Mouse (Mus musculus) cerebellum, adult (tissue): ENCODE results near the gene Sod1.
A peak's percentile ranks its signal among the peaks of the same experiment; 100 is the strongest.
"Not testable (repeated sequence)": the region's sequence is repeated elsewhere in the genome, so short reads cannot be mapped to it uniquely, and the experiment has no call there.

Experiments
- ATAC-seq: cut with Nextera tagmentation; 2 replicates; pipeline ENCODE4 v1.9.2; 2017; ENCODE audit warnings: mild to moderate bottlenecking, moderate library complexity, mixed read lengths; ENCODE audit not compliant: insufficient number of reproducible peaks, low FRiP score, low TSS enrichment

Gene Sod1

DNA sequence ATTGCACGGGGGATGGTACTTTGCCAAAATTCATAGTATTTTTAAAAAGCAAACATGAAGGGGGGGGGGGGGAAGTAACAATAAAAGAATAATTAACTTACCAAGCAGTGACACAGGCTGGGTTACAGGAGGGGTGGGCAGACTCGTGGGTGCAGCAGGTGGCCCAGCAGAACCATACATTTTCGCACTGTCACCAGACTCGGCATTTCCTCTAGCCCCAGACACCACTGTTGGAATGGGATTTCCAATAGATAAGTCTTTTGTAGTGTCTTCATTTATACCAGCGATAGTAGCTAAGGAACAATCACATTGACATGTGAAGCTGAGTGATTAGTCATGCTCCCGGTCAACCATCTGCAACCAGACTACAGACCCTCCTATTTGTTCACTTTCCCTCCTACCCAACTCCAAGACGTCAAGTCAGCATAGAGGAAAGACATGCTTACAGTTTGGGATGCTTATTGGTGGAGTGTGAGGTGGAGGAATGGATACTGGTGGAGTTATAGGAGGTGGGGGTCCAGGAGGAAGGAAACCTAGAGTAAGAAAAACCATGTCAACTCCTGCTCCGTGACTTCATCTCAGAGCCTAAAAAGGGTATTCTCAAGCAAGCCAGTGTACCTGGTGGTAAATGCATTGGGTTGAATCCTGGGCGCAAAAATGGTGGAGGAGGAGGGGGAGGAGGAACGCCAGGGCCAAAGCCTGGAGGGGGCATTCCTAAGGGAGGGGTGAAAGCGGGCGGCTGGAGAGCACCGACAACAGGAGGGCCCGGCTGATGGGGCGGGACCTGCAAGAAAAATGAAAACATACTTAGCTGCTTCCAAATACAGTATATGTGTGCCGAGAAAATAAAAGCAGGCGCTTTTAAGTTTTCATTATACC is 22.1 kb downstream of the Sod1 start:
- no peak for ATAC-seq

DNA sequence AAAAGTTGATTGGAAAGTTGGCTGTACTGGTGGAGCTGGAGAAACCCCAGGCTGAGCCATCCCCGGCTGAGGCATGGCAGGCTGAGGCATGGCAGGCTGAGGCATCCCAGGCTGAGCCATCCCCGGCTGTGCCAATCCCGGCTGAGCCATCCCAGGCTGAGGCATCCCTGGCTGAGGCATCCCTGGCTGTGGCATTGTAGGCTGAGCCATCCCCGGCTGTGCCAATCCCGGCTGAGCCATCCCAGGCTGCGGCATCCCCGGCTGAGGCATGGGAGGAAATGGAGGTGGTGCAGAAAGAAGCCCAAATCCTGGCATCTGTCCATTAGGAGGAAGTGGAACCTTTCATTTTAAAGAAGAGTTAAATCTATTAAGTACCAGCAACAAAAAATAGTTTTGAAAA is 29.5 kb downstream of the Sod1 start:
- 0 out of 2 replicates have a peak, but pooled peaks have one; percentile 45 for ATAC-seq

DNA sequence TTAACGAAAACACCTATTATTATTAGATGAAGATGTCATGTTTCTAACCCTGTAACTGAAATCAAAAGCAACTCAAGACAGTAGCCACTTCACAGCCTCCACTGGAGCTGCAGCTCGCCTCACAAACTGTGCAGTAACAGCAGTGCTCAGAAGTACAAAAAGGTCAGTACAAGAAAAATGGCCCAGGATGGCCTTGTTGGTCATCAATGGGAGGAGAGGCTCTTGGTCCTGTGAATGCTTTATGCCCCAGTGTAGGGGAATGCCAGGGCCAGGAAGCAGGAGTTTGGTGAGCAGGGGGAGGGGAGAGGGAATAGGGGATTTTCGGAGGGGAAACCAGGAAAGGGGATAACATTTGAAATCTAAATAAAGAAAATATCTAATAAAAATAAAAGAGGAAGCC is 30.7 kb downstream of the Sod1 start:
- ATAC-seq: not testable (repeated sequence)

DNA sequence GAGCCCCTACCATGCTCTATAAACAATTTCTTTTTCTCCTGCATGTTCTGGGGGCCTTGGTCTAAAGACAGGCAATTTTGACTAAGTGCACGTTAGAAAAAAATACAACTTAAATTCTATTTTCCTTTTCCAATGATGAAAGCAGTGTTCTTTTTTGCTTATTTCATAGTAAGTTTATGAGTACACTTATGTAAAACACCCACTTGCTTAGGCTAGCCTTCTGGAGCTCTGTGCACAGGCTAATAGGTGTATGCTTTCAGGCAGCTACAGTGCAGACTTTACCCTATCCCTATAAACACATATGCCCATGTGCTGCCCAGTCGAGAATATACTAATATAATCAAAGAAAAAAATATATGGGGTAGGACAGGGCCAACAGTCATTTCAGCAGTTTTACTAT is 32.0 kb downstream of the Sod1 start:
- ATAC-seq: no peak

DNA sequence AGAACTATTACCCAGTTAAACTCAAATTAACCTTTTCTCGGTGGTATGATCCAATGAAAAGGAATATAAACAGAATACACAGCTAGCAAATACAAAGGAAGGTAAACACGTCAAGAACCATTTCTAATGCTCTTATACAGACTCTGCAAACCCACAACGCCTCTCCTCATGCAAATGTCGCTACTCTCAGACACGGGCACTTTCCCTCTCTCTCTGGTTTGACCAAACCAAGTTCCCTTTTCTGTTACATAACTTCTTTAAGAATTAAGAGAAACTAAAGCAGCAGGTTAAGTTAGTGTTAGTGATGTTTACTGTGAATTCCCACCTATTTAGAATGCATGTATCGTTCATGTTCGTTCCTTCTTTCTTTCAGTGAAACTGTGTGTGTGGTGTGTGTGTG is 38.4 kb downstream of the Sod1 start:
- no peak for ATAC-seq

DNA sequence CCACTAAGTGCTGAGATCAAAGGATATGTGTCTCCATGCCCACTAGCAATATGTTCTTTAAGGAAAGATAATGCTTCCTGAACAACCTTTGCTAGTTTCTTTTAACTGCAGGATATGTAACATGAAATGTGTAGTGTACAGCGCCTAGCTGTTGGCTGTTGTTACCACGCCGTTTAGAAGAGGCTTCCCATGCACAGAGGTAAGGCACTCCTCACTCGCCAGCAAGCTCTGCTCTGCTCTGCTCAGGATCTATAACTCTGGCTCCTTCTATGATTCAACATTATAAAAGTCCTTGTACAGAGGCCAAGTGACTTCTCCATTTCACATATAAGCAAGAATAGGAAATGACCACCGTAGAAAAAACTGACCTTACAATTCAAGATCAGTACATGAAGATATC is 39.1 kb downstream of the Sod1 start:
- ATAC-seq: no peak

DNA sequence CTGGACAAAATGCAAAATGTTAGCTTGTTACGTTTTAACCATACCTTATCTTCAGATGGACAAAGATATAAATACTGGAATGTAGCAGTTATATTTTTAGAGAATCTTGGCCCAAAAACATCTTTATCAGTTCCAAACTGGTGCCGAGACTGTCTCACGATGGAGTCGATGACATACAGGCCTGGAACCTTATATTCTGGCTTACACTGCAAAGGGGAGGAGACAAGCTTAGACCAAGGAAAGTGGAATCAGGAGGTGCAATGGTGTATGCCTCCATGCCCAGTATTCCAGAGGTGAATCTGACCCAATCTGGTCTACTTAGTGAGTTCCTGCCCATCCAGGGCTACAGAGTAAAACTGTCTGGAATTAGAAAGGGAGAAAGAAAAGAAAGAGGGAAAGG is 39.5 kb downstream of the Sod1 start:
- ATAC-seq: no peak

DNA sequence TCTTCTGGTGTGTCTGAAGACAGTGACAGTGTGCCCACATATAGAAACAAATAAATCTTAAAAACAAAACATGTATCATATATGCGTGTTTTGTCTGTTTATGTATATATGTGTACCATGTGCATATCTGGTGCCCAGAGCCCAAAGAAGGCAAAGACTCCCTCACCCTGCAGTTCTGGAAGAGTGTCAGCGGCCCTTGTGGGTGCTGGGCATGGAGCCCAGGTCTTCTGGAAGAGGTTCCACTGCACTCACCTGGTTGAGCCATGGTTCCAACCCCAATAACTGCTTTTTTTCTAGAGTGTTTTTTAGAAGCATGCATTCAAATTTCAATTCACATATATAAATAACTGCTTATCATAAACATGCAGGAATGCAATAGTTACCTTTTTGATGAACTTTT is 41.2 kb downstream of the Sod1 start:
- peak; percentile 68; the same call in 1 of the 2 replicates for ATAC-seq

DNA sequence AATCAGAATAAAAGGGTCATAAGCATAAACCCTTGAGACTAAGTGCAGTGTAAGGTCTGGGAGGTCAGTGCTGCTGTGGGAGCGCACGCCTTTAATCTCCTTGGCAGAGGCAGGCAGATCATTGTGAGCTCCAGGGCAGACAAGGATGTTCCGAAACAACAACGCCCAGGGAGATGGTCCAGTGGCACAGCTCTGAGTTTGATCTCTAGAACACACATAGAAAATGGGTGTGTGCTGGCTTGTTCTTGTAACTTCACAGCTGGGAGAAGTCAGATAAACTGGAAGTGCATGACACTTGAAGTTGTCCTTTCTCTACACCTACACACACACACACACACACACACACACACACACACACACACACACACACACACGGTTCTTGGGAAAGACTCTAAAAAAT is 43.5 kb downstream of the Sod1 start:
- ATAC-seq: no peak

DNA sequence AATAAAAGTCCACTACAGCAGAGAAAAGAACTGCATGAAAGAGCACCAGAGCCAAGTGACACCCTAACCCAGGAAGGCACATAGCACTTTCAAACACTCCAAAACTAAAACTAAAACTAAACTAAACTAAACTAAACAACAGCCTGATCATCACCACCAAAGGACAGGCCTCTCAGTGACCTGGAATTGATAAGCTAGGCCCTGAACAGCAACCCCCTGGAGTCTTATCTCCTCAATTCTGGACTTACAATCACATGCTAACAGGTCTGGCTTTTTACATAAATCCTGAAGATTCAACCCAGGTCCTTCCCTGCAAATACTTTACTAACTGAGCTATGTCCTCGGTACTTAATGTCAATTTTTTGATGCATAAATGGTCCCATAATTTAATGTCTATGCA is 44.6 kb downstream of the Sod1 start:
- ATAC-seq: no peak

DNA sequence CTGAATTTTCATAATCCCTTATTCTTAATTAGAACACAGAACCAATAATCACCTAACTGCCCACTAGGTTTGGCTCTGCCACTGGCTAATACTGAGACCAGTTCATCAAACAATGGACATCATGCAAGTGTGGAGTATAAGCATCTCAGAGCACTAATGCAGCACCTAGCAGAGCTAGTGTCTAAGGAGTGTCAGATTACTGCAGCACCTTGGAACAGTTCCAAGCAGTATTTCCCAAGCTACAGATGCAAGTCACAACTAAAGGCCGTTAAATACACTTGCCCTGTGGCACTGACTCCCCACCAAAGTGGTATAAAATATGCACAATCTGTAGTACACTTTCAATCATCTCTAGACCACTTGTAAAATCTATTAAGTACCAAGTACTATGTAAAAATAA is 46.0 kb downstream of the Sod1 start:
- ATAC-seq: no peak

DNA sequence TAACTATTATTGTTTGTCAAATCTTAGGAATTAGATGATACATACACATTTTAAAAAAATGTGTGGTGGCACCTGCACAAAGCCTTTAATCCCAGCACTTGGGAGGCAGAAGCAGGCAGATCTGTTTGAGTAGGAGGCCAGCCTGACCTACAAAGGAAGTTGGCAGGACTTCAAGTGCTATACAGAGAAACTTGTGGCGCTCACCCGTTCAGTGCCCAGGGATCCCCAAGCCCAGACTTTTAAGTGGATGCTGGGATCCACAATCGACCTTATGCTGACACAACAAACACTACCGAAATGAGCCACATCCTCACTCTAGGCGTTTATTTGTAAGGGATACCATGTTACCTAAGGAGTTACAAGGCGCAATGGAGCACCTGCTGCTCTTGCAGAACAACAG is 55.0 kb downstream of the Sod1 start:
- ATAC-seq: no peak
